Comparison of ENCODE assay signal across 14 mouse cellular contexts in genomic region chr2:103742821-103743220, GRCm38 (mm10). TPM values are rescaled to one million over a fixed set of nuclear protein-coding genes. Genes with fewer than 3 reads are reported as not detected.
A peak's percentile ranks its signal among the peaks of the same experiment; 100 is the strongest.
DNase-seq lines count a peak whose midpoint lies in the region.
"Had no signal": no experiment of that assay in that cellular context is flagged by ENCODE, and none has a peak within 500 bp of the region (broad histone marks: within the 10 kb centered on the region; RNA-seq: fewer than 3 reads in every experiment).

No protein-coding gene starts in this region.

- H3K4me3 ChIP-seq in heart, embryonic 10.5 days, result no peak overlapping the region

- no peaks in the 10 kb centered on the region for H3K27me3 ChIP-seq in heart, embryonic 10.5 days (ENCODE audit: insufficient read depth, poor library complexity, severe bottlenecking)
- H3K27me3 ChIP-seq: CH12.LX, Patski had no signal

- no peaks in the 10 kb centered on the region for H3K9me3 ChIP-seq in heart, embryonic 10.5 days
- H3K9me3 ChIP-seq: G1E had no signal

- H3K27ac ChIP-seq in heart, embryonic 10.5 days, result no peak overlapping the region

- H3K36me3 ChIP-seq in heart, embryonic 10.5 days, result peaks cover 59% of the 10 kb centered on the region

- H3K4me1 ChIP-seq in heart, embryonic 10.5 days, result no peaks in the 10 kb centered on the region

- peak; percentile 2 for DNase-seq in gastrocnemius, postnatal 25 days
- DNase-seq in gastrocnemius, postnatal 4 days (ENCODE audit: low spot score in 2 of 2), result no peak
- peak; percentile 70 for DNase-seq in heart, adult 11 months
- DNase-seq in heart, embryonic 10.5 days (ENCODE audit: low spot score), result no peak
- peak; percentile 32 for DNase-seq in testis, postnatal 10 days (ENCODE audit: low spot score)
- DNase-seq in testis, postnatal 14 days (ENCODE audit: low spot score), result no peak
- DNase-seq in urinary bladder, adult 2 months (ENCODE audit: low spot score), result peak; percentile 11
- DNase-seq in urinary bladder, postnatal 14 days (ENCODE audit: low spot score), result no peak
- DNase-seq: B cell, adult 2 months; cerebellum, adult 11 months; cerebellum, adult 11-12 months had no signal

- WGBS in heart, embryonic 10.5 days, result 94% methylated on average over 6 of the region's 6 CpGs

RNA-seq across cellular contexts. Expression of gene Nat10, which starts 18.2 kb away (rescaled TPM):
- 10 to 100 TPM; 14.7 to 15.3 TPM for total RNA-seq in gastrocnemius, postnatal 25 days (2021)
- total RNA-seq in gastrocnemius, postnatal 4 days (2021), result 10 to 100 TPM; 22.4 to 23.6 TPM
- 26.6 and 32.2 TPM in 2 replicates for polyA plus RNA-seq in heart, embryonic 10.5 days (2016; fragmentation: Nextera tagmentation; extraction: Ambion mirVana)
- 27.3 and 34.1 TPM in 2 replicates for polyA plus RNA-seq in urinary bladder, adult 2 months (2012; rRNA removed)

RNA-seq across cellular contexts. Expression of gene Caprin1, which starts 54.6 kb away (rescaled TPM):
- 100 to 1,000 TPM; 108 to 110 TPM for total RNA-seq in gastrocnemius, postnatal 25 days (2021)
- 100 to 1,000 TPM; 248 to 285 TPM for total RNA-seq in gastrocnemius, postnatal 4 days (2021)
- polyA plus RNA-seq in heart, embryonic 10.5 days (2016; fragmentation: Nextera tagmentation; extraction: Ambion mirVana), result 325 and 347 TPM in 2 replicates
- 107 and 119 TPM in 2 replicates for polyA plus RNA-seq in urinary bladder, adult 2 months (2012; rRNA removed)

Comparison
In these comparisons a context has a peak if more than half of its experiments do, and no peak if none do; other contexts are left out.
1. DNase-seq: peak in gastrocnemius, postnatal 25 days (single experiment), heart, adult 11 months (single experiment), testis, postnatal 10 days (single experiment) and urinary bladder, adult 2 months (single experiment); none in gastrocnemius, postnatal 4 days (0 of 2), heart, embryonic 10.5 days (single experiment), testis, postnatal 14 days (single experiment) and urinary bladder, postnatal 14 days (single experiment).